11 mouse cellular contexts compared by ENCODE assay signal in genomic region chr4:126130502-126130901, GRCm38 (mm10). TPM values are rescaled to one million over a fixed set of nuclear protein-coding genes. Genes with fewer than 3 reads are reported as not detected.
A peak's percentile ranks its signal among the peaks of the same experiment; 100 is the strongest.
DNase-seq lines count a peak whose midpoint lies in the region; ATAC-seq and TF ChIP-seq lines count a peak whose summit lies in the region.
"Had no signal": no experiment of that assay in that cellular context is flagged by ENCODE, and none has a peak within 500 bp of the region (broad histone marks: within the 10 kb centered on the region; RNA-seq: fewer than 3 reads in every experiment).

No protein-coding gene starts in this region.

- H3K27me3 ChIP-seq in forebrain, postnatal 0 days (ENCODE audit: insufficient read depth, low read length): no peaks in the 10 kb centered on the region
- no peaks in the 10 kb centered on the region for H3K27me3 ChIP-seq in forebrain, embryonic 13.5 days
- H3K27me3 ChIP-seq in kidney, embryonic 14.5 days (ENCODE audit: control insufficient read depth, insufficient read depth, low read length): no peaks in the 10 kb centered on the region
- H3K27me3 ChIP-seq: megakaryocyte, embryonic 14.5 days had no signal

- no peak overlapping the region for H3K9ac ChIP-seq in forebrain, postnatal 0 days
- H3K9ac ChIP-seq in forebrain, embryonic 13.5 days: no peak overlapping the region
- H3K9ac ChIP-seq in kidney, embryonic 14.5 days (ENCODE audit: low read depth, low read length): no peak overlapping the region

- 76% methylated on average over 11 of the region's 11 CpGs for WGBS in forebrain, postnatal 0 days
- 82% methylated on average over 11 of the region's 11 CpGs for WGBS in forebrain, embryonic 13.5 days
- 12% methylated on average over 11 of the region's 11 CpGs for WGBS in kidney, embryonic 14.5 days

- no peak overlapping the region for H3K4me3 ChIP-seq in forebrain, postnatal 0 days (ENCODE audit: low read depth, low read length)
- H3K4me3 ChIP-seq in forebrain, embryonic 13.5 days: no peak overlapping the region
- H3K4me3 ChIP-seq in kidney, embryonic 14.5 days (ENCODE audit: low read length): no peak overlapping the region

- ATAC-seq in forebrain, postnatal 0 days: no peak
- no peak for ATAC-seq in forebrain, embryonic 13.5 days
- ATAC-seq in kidney, embryonic 14.5 days (ENCODE audit: low FRiP score, low TSS enrichment): peak; percentile 75
- ATAC-seq in erythroblast, adult 5-6 weeks (replicated peaks; ENCODE audit: low FRiP score, poor library complexity, severe bottlenecking): no peak

- peaks cover 3% of the 10 kb centered on the region; the same call in 1 of the 2 replicates for H3K4me1 ChIP-seq in forebrain, postnatal 0 days (ENCODE audit: insufficient read depth)
- H3K4me1 ChIP-seq in forebrain, embryonic 13.5 days: peaks cover 23% of the 10 kb centered on the region
- H3K4me1 ChIP-seq in kidney, embryonic 14.5 days (ENCODE audit: control insufficient read depth, insufficient read depth, low read length): peaks cover 31% of the 10 kb centered on the region

- no peak for TF ChIP-seq CTCF in forebrain, postnatal 0 days (IDR thresholded peaks at IDR 0.05; ENCODE audit: low read depth)

- no peaks in the 10 kb centered on the region for H3K9me3 ChIP-seq in forebrain, postnatal 0 days (ENCODE audit: low read length)
- no peaks in the 10 kb centered on the region for H3K9me3 ChIP-seq in forebrain, embryonic 13.5 days (replicated peaks)
- H3K9me3 ChIP-seq in kidney, embryonic 14.5 days (ENCODE audit: control insufficient read depth, low read length): no peaks in the 10 kb centered on the region
- H3K9me3 ChIP-seq: megakaryocyte, embryonic 14.5 days had no signal

- H3K27ac ChIP-seq in forebrain, postnatal 0 days (ENCODE audit: low read depth, low read length): peak overlapping the region; percentile 35; the same call in 1 of the 2 replicates
- H3K27ac ChIP-seq in forebrain, embryonic 13.5 days: no peak overlapping the region
- peak overlapping the region; percentile 82 for H3K27ac ChIP-seq in kidney, embryonic 14.5 days (ENCODE audit: low read depth, low read length)

- DNase-seq in forebrain, postnatal 0 days: no peak
- DNase-seq in embryo, embryonic 11 days: peak; percentile 49
- DNase-seq in lung, postnatal 10 days: peak; percentile 85
- no peak for DNase-seq in adrenal gland, adult 18-20 months (ENCODE audit: low spot score in 2 of 2)
- no peak for DNase-seq in urinary bladder, postnatal 25 days (ENCODE audit: low spot score)
- DNase-seq: adrenal gland, postnatal 14 days; gastrocnemius, postnatal 25 days had no signal

- H3K36me3 ChIP-seq in forebrain, postnatal 0 days (ENCODE audit: insufficient read depth): peaks cover 47% of the 10 kb centered on the region
- H3K36me3 ChIP-seq in forebrain, embryonic 13.5 days (ENCODE audit: poor library complexity, severe bottlenecking): peaks cover 73% of the 10 kb centered on the region
- H3K36me3 ChIP-seq in kidney, embryonic 14.5 days (ENCODE audit: control insufficient read depth, insufficient read depth, low read length): peaks cover 42% of the 10 kb centered on the region

- no peak overlapping the region for H3K4me2 ChIP-seq in forebrain, postnatal 0 days (ENCODE audit: low read depth)
- H3K4me2 ChIP-seq in forebrain, embryonic 13.5 days: no peak overlapping the region
- no peak overlapping the region for H3K4me2 ChIP-seq in kidney, embryonic 14.5 days (replicated peaks; ENCODE audit: low read depth, low read length)

RNA-seq across cellular contexts. Expression of gene Eva1b, which starts 17.0 kb away (rescaled TPM):
- 12.9 and 14.4 TPM in 2 replicates for total RNA-seq in forebrain, postnatal 0 days (2014; rRNA removed)
- 10.6 and 12.6 TPM in 2 replicates for polyA plus RNA-seq in forebrain, postnatal 0 days (2015; fragmentation: Nextera tagmentation; extraction: Ambion mirVana)
- polyA plus RNA-seq in forebrain, embryonic 13.5 days (2015; fragmentation: Nextera tagmentation; extraction: Ambion mirVana): 7.9 and 8.1 TPM in 2 replicates
- 96.1 and 124 TPM in 2 replicates for polyA plus RNA-seq in kidney, embryonic 14.5 days (2014; fragmentation: Nextera tagmentation; extraction: Ambion mirVana)
- 10 to 100 TPM; 13.3 to 13.8 TPM for total RNA-seq in adrenal gland, adult 18-20 months (2021)
- not detected in 2 replicates for total RNA-seq in erythroblast, adult 5-6 weeks (2015; ENCODE audit: low replicate concordance)
- not detected in 2 replicates for total RNA-seq in erythroblast, adult 5-6 weeks (2017; ENCODE audit: low replicate concordance)

RNA-seq across cellular contexts. Expression of gene Stk40, which starts 26.7 kb away (rescaled TPM):
- 11.7 and 19.6 TPM in 2 replicates for total RNA-seq in forebrain, postnatal 0 days (2014; rRNA removed)
- 13.3 and 14.9 TPM in 2 replicates for polyA plus RNA-seq in forebrain, postnatal 0 days (2015; fragmentation: Nextera tagmentation; extraction: Ambion mirVana)
- polyA plus RNA-seq in forebrain, embryonic 13.5 days (2015; fragmentation: Nextera tagmentation; extraction: Ambion mirVana): 34.2 and 36.1 TPM in 2 replicates
- polyA plus RNA-seq in kidney, embryonic 14.5 days (2014; fragmentation: Nextera tagmentation; extraction: Ambion mirVana): 19.1 and 24.9 TPM in 2 replicates
- 10 to 100 TPM; 63.0 to 77.6 TPM for total RNA-seq in adrenal gland, adult 18-20 months (2021)
- total RNA-seq in erythroblast, adult 5-6 weeks (2015; ENCODE audit: low replicate concordance): 3.8 and 4.0 TPM in 2 replicates
- total RNA-seq in erythroblast, adult 5-6 weeks (2017; ENCODE audit: low replicate concordance): 4.2 TPM in 2 replicates

RNA-seq across cellular contexts. Expression of gene Sh3d21, which starts 32.8 kb away (rescaled TPM):
- total RNA-seq in forebrain, postnatal 0 days (2014; rRNA removed): 1.0 and 2.1 TPM in 2 replicates
- polyA plus RNA-seq in forebrain, postnatal 0 days (2015; fragmentation: Nextera tagmentation; extraction: Ambion mirVana): 1.4 and 1.7 TPM in 2 replicates
- 0.39 and 0.41 TPM in 2 replicates for polyA plus RNA-seq in forebrain, embryonic 13.5 days (2015; fragmentation: Nextera tagmentation; extraction: Ambion mirVana)
- polyA plus RNA-seq in kidney, embryonic 14.5 days (2014; fragmentation: Nextera tagmentation; extraction: Ambion mirVana): 7.3 and 8.7 TPM in 2 replicates
- 1 to 10 TPM; 2.8 to 2.9 TPM for total RNA-seq in adrenal gland, adult 18-20 months (2021)
- not detected in 2 replicates for total RNA-seq in erythroblast, adult 5-6 weeks (2015; ENCODE audit: low replicate concordance)
- 0.09 and 0.70 TPM in 2 replicates for total RNA-seq in erythroblast, adult 5-6 weeks (2017; ENCODE audit: low replicate concordance)

RNA-seq across cellular contexts. Expression of gene Lsm10, which starts 34.1 kb away (rescaled TPM):
- total RNA-seq in forebrain, postnatal 0 days (2014; rRNA removed): 36.1 and 37.1 TPM in 2 replicates
- polyA plus RNA-seq in forebrain, postnatal 0 days (2015; fragmentation: Nextera tagmentation; extraction: Ambion mirVana): 54.5 and 59.5 TPM in 2 replicates
- 55.9 and 56.0 TPM in 2 replicates for polyA plus RNA-seq in forebrain, embryonic 13.5 days (2015; fragmentation: Nextera tagmentation; extraction: Ambion mirVana)
- 47.3 and 52.4 TPM in 2 replicates for polyA plus RNA-seq in kidney, embryonic 14.5 days (2014; fragmentation: Nextera tagmentation; extraction: Ambion mirVana)
- total RNA-seq in adrenal gland, adult 18-20 months (2021): 10 to 100 TPM; 18.7 to 25.2 TPM
- total RNA-seq in erythroblast, adult 5-6 weeks (2015; ENCODE audit: low replicate concordance): 5.6 and 14.0 TPM in 2 replicates
- total RNA-seq in erythroblast, adult 5-6 weeks (2017; ENCODE audit: low replicate concordance): 2.0 and 6.5 TPM in 2 replicates

Comparison
In these comparisons a context has a peak if more than half of its experiments do, and no peak if none do; other contexts are left out.
1. DNase-seq: peak in embryo, embryonic 11 days (single experiment) and lung, postnatal 10 days (single experiment); none in forebrain, postnatal 0 days (single experiment), adrenal gland, adult 18-20 months (0 of 2) and urinary bladder, postnatal 25 days (single experiment).
2. RNA of gene Eva1b, which starts 17.0 kb away (total RNA-seq): 13.3 to 13.8 TPM in adrenal gland, adult 18-20 months and 12.9 to 14.4 TPM in forebrain, postnatal 0 days; not detected in erythroblast, adult 5-6 weeks; every median in the first group is over 10 times any median in the second.